Mouse (Mus musculus): ENCODE data around the gene Hmbs. TPM values are rescaled to one million over a fixed set of nuclear protein-coding genes. Genes with fewer than 3 reads are reported as not detected.
"Not testable (repeated sequence)": the region's sequence is repeated elsewhere in the genome, so short reads cannot be mapped to it uniquely, and the experiment has no call there.

Hmbs gene
- total RNA-seq, 2 experiments from 2014 or later, result 31.2 to 63.1 TPM

GRCm38 (mm10) chr9:44325032-44325767, 18.8 kb downstream of the Hmbs start:
- ATAC-seq (ENCODE audit: poor library complexity, severe bottlenecking), result not testable (repeated sequence)

- ATAC-seq (ENCODE audit: poor library complexity, severe bottlenecking), result no peak
Observed at GRCm38 (mm10) chr9:44324147-44324546, 19.9 kb downstream of the Hmbs start.

- not testable (repeated sequence) for ATAC-seq (ENCODE audit: poor library complexity, severe bottlenecking)
Observed at GRCm38 (mm10) chr9:44323656-44324055, 20.4 kb downstream of the Hmbs start.

GRCm38 (mm10) chr9:44320799-44321133, 23.3 kb downstream of the Hmbs start:
- no peak for ATAC-seq (ENCODE audit: poor library complexity, severe bottlenecking)

GRCm38 (mm10) chr9:44319887-44320798, 23.9 kb downstream of the Hmbs start, which contains the start of gene C2cd2l:
C2cd2l (minus strand) TSS chr9:44320285.
- ATAC-seq (ENCODE audit: poor library complexity, severe bottlenecking), result peak; percentile 87

GRCm38 (mm10) chr9:44319105-44319886, 24.7 kb downstream of the Hmbs start:
- ATAC-seq (ENCODE audit: poor library complexity, severe bottlenecking), result 0 out of 2 replicates have a peak, but pooled peaks have one; percentile 3

- ATAC-seq (ENCODE audit: poor library complexity, severe bottlenecking), result no peak
Observed at GRCm38 (mm10) chr9:44318826-44319095, 25.3 kb downstream of the Hmbs start.

- ATAC-seq (ENCODE audit: poor library complexity, severe bottlenecking), result no peak
Observed at GRCm38 (mm10) chr9:44318076-44318825, 25.8 kb downstream of the Hmbs start.

- no peak for ATAC-seq (ENCODE audit: poor library complexity, severe bottlenecking)
Observed at GRCm38 (mm10) chr9:44317452-44317851, 26.6 kb downstream of the Hmbs start.

GRCm38 (mm10) chr9:44314910-44315309, 29.1 kb downstream of the Hmbs start:
- no peak for ATAC-seq (ENCODE audit: poor library complexity, severe bottlenecking)

GRCm38 (mm10) chr9:44314257-44314547, 29.8 kb downstream of the Hmbs start:
- ATAC-seq (ENCODE audit: poor library complexity, severe bottlenecking), result no peak

- no peak for ATAC-seq (ENCODE audit: poor library complexity, severe bottlenecking)
Observed at GRCm38 (mm10) chr9:44313476-44314256, 30.4 kb downstream of the Hmbs start.

GRCm38 (mm10) chr9:44311136-44312134, 32.6 kb downstream of the Hmbs start:
- ATAC-seq (ENCODE audit: poor library complexity, severe bottlenecking), result no peak

GRCm38 (mm10) chr9:44310750-44311135, 33.3 kb downstream of the Hmbs start:
- no peak for ATAC-seq (ENCODE audit: poor library complexity, severe bottlenecking)

GRCm38 (mm10) chr9:44309756-44310155, 34.3 kb downstream of the Hmbs start:
- no peak for ATAC-seq (ENCODE audit: poor library complexity, severe bottlenecking)

GRCm38 (mm10) chr9:44307248-44307647, 36.8 kb downstream of the Hmbs start:
- no peak for ATAC-seq (ENCODE audit: poor library complexity, severe bottlenecking)

- ATAC-seq (ENCODE audit: poor library complexity, severe bottlenecking), result no peak
Observed at GRCm38 (mm10) chr9:44306532-44306931, 37.5 kb downstream of the Hmbs start.

GRCm38 (mm10) chr9:44305466-44306079, 38.5 kb downstream of the Hmbs start, which contains the start of gene Hinfp:
Hinfp (minus strand) TSS chr9:44305671.
- ATAC-seq (ENCODE audit: poor library complexity, severe bottlenecking), result peak; percentile 99

Measured in megakaryocyte, adult 5-6 weeks (primary cell).